Mouse (Mus musculus) layer of hippocampus, postnatal 36 days (tissue): ENCODE data around the gene Tnfrsf21. TPM values are rescaled to one million over a fixed set of nuclear protein-coding genes. Genes with fewer than 3 reads are reported as not detected.

Experiments
- DNase-seq, 2 experiments: peaks; one replicate each; pipeline ENCODE4 v3.0.0; 2022
- total RNA-seq, 2 experiments: library from RNA; stranded (reverse); gene quantifications; 2 replicates each; pipeline ENCODE4 v1.2.3; 2021

Tnfrsf21 gene
- total RNA-seq, 2 experiments from 2014 or later, result 119 to 127 TPM

GRCm38 (mm10) chr17:43077540-43077939 is 61.2 kb downstream of the Tnfrsf21 start:
- no peak for DNase-seq

GRCm38 (mm10) chr17:43081225-43081624 is 64.9 kb downstream of the Tnfrsf21 start:
- no peak for DNase-seq

GRCm38 (mm10) chr17:43089496-43089895 is 73.1 kb downstream of the Tnfrsf21 start:
- no peak for DNase-seq

- no peak for DNase-seq
Observed at GRCm38 (mm10) chr17:43090948-43091724, 74.8 kb downstream of the Tnfrsf21 start.

- no peak for DNase-seq
Observed at GRCm38 (mm10) chr17:43092280-43092995, 76.1 kb downstream of the Tnfrsf21 start.

GRCm38 (mm10) chr17:43094285-43094684 is 77.9 kb downstream of the Tnfrsf21 start:
- no peak for DNase-seq

GRCm38 (mm10) chr17:43097101-43097688 is 80.8 kb downstream of the Tnfrsf21 start:
- no peak for DNase-seq

GRCm38 (mm10) chr17:43106108-43106507 is 89.8 kb downstream of the Tnfrsf21 start:
- no peak for DNase-seq

- no peak for DNase-seq
Observed at GRCm38 (mm10) chr17:43107338-43107737, 91.0 kb downstream of the Tnfrsf21 start.

GRCm38 (mm10) chr17:43109501-43109900 is 93.1 kb downstream of the Tnfrsf21 start:
- DNase-seq, result no peak

- no peak for DNase-seq
Observed at GRCm38 (mm10) chr17:43110168-43110885, 94.0 kb downstream of the Tnfrsf21 start.

GRCm38 (mm10) chr17:43113391-43113984 is 97.1 kb downstream of the Tnfrsf21 start:
- no peak for DNase-seq

GRCm38 (mm10) chr17:43114086-43114581 is 97.8 kb downstream of the Tnfrsf21 start:
- peak; percentile 51 to 66 for DNase-seq

GRCm38 (mm10) chr17:43114926-43115325 is 98.6 kb downstream of the Tnfrsf21 start:
- no peak for DNase-seq

GRCm38 (mm10) chr17:43116748-43117147 is 100.4 kb downstream of the Tnfrsf21 start:
- DNase-seq, result no peak

- no peak for DNase-seq
Observed at GRCm38 (mm10) chr17:43119446-43119845, 103.1 kb downstream of the Tnfrsf21 start.

- DNase-seq, result peak; percentile 32 to 37
Observed at GRCm38 (mm10) chr17:43121096-43121495, 104.7 kb downstream of the Tnfrsf21 start.

- no peak for DNase-seq
Observed at GRCm38 (mm10) chr17:43128305-43128704, 112.0 kb downstream of the Tnfrsf21 start.

- DNase-seq, result no peak
Observed at GRCm38 (mm10) chr17:43128908-43129533, 112.7 kb downstream of the Tnfrsf21 start.

- no peak for DNase-seq
Observed at GRCm38 (mm10) chr17:43130115-43130869, 113.9 kb downstream of the Tnfrsf21 start.

- no peak for DNase-seq
Observed at GRCm38 (mm10) chr17:43130870-43131264, 114.5 kb downstream of the Tnfrsf21 start.
